8 mouse cellular contexts compared by ENCODE assay signal in genomic region chr8:71719928-71720457, GRCm38 (mm10). TPM values are rescaled to one million over a fixed set of nuclear protein-coding genes. Genes with fewer than 3 reads are reported as not detected.
DNase-seq lines count a peak whose midpoint lies in the region; ATAC-seq lines count a peak whose summit lies in the region.

No protein-coding gene starts in this region.

- peaks cover 24% of the 10 kb centered on the region for H3K4me1 ChIP-seq in hindbrain, embryonic 11.5 days (replicated peaks; ENCODE audit: control insufficient read depth, insufficient read depth, low read length)
- peaks cover 21% of the 10 kb centered on the region for H3K4me1 ChIP-seq in limb, embryonic 12.5 days (replicated peaks)
- H3K4me1 ChIP-seq in kidney, embryonic 16.5 days (ENCODE audit: insufficient read depth, low read length), result peaks cover 2% of the 10 kb centered on the region

- no peak overlapping the region for H3K4me3 ChIP-seq in hindbrain, embryonic 11.5 days (ENCODE audit: low read depth, low read length)
- no peak overlapping the region for H3K4me3 ChIP-seq in limb, embryonic 12.5 days (replicated peaks)
- H3K4me3 ChIP-seq in kidney, embryonic 16.5 days (ENCODE audit: low read length), result no peak overlapping the region

- peak; percentile 83 for ATAC-seq in hindbrain, embryonic 11.5 days (ENCODE audit: low FRiP score)
- peak; percentile 61 for ATAC-seq in limb, embryonic 12.5 days (ENCODE audit: insufficient number of reproducible peaks, insufficient read depth, low FRiP score, low TSS enrichment, low read depth)
- ATAC-seq in kidney, embryonic 16.5 days (ENCODE audit: low FRiP score, low TSS enrichment), result no peak

- 27% methylated on average over 7 of the region's 7 CpGs for WGBS in hindbrain, embryonic 11.5 days
- 28% methylated on average over 7 of the region's 7 CpGs for WGBS in limb, embryonic 12.5 days
- WGBS in kidney, embryonic 16.5 days, result 34% methylated on average over 7 of the region's 7 CpGs

- H3K27ac ChIP-seq in hindbrain, embryonic 11.5 days (ENCODE audit: low read depth, low read length), result no peak overlapping the region
- H3K27ac ChIP-seq in limb, embryonic 12.5 days, result no peak overlapping the region
- H3K27ac ChIP-seq in kidney, embryonic 16.5 days (ENCODE audit: low read length), result no peak overlapping the region

- H3K9me3 ChIP-seq in hindbrain, embryonic 11.5 days (ENCODE audit: control insufficient read depth, low read length), result no peaks in the 10 kb centered on the region
- no peaks in the 10 kb centered on the region for H3K9me3 ChIP-seq in limb, embryonic 12.5 days
- no peaks in the 10 kb centered on the region for H3K9me3 ChIP-seq in kidney, embryonic 16.5 days (ENCODE audit: low read length)

- peak; percentile 43 to 53 for DNase-seq in kidney, postnatal 4 days
- no peak for DNase-seq in kidney, postnatal 25 days
- peak; percentile 93 for DNase-seq in hindbrain, embryonic 11.5 days (ENCODE audit: low spot score)
- DNase-seq in right cerebral cortex, postnatal 36 days (ENCODE audit: low spot score in 2 of 2), result peak; percentile 73 to 76
- no peak for DNase-seq in gastrocnemius, adult 8-10 months (ENCODE audit: low spot score in 2 of 2)
- no peak for DNase-seq in kidney, postnatal 10 days

- H3K4me2 ChIP-seq in hindbrain, embryonic 11.5 days (replicated peaks; ENCODE audit: low read depth, low read length), result no peak overlapping the region
- no peak overlapping the region for H3K4me2 ChIP-seq in limb, embryonic 12.5 days
- H3K4me2 ChIP-seq in kidney, embryonic 16.5 days (replicated peaks; ENCODE audit: low read depth, low read length), result no peak overlapping the region

- H3K27me3 ChIP-seq in hindbrain, embryonic 11.5 days (ENCODE audit: control insufficient read depth, insufficient read depth, low read length), result no peaks in the 10 kb centered on the region; the same call in none of the 2 replicates
- peaks cover 38% of the 10 kb centered on the region for H3K27me3 ChIP-seq in limb, embryonic 12.5 days
- peaks cover 4% of the 10 kb centered on the region for H3K27me3 ChIP-seq in kidney, embryonic 16.5 days (ENCODE audit: insufficient read depth, low read length)

- no peak overlapping the region for H3K9ac ChIP-seq in hindbrain, embryonic 11.5 days (ENCODE audit: low read depth, low read length)
- H3K9ac ChIP-seq in limb, embryonic 12.5 days (replicated peaks), result no peak overlapping the region
- H3K9ac ChIP-seq in kidney, embryonic 16.5 days (replicated peaks; ENCODE audit: low read length), result no peak overlapping the region

- no peaks in the 10 kb centered on the region for H3K36me3 ChIP-seq in hindbrain, embryonic 11.5 days (ENCODE audit: control insufficient read depth, insufficient read depth, low read length)
- H3K36me3 ChIP-seq in limb, embryonic 12.5 days, result no peaks in the 10 kb centered on the region
- H3K36me3 ChIP-seq in kidney, embryonic 16.5 days (ENCODE audit: insufficient read depth, low read length), result no peaks in the 10 kb centered on the region

RNA-seq across cellular contexts. Expression of gene Fcho1, which starts 5.5 kb away (rescaled TPM):
- polyA plus RNA-seq in hindbrain, embryonic 11.5 days (2014; fragmentation: Nextera tagmentation; extraction: Ambion mirVana), result 13.6 and 15.0 TPM in 2 replicates
- 5.5 and 6.0 TPM in 2 replicates for polyA plus RNA-seq in limb, embryonic 12.5 days (2016; fragmentation: Nextera tagmentation; extraction: Ambion mirVana)
- total RNA-seq in gastrocnemius, adult 8-10 months (2022), result under 1 TPM in 2 of 4 experiments, not detected in 2; 0.08 to 0.65 TPM
- 8.6 and 8.7 TPM in 2 replicates for polyA plus RNA-seq in kidney, embryonic 16.5 days (2015; fragmentation: Nextera tagmentation; extraction: Ambion mirVana)

RNA-seq across cellular contexts. Expression of gene B3gnt3, which starts 18.4 kb away (rescaled TPM):
- polyA plus RNA-seq in hindbrain, embryonic 11.5 days (2014; fragmentation: Nextera tagmentation; extraction: Ambion mirVana), result 0.36 and 0.45 TPM in 2 replicates
- polyA plus RNA-seq in limb, embryonic 12.5 days (2016; fragmentation: Nextera tagmentation; extraction: Ambion mirVana), result 0.70 and 1.1 TPM in 2 replicates
- 1 to 10 TPM; 1.3 to 1.8 (median 1.5) TPM for total RNA-seq in gastrocnemius, adult 8-10 months (2022)
- 3.3 and 4.2 TPM in 2 replicates for polyA plus RNA-seq in kidney, embryonic 16.5 days (2015; fragmentation: Nextera tagmentation; extraction: Ambion mirVana)

RNA-seq across cellular contexts. Expression of gene Insl3, which starts 31.0 kb away (rescaled TPM):
- 0.35 and 0.37 TPM in 2 replicates for polyA plus RNA-seq in hindbrain, embryonic 11.5 days (2014; fragmentation: Nextera tagmentation; extraction: Ambion mirVana)
- polyA plus RNA-seq in limb, embryonic 12.5 days (2016; fragmentation: Nextera tagmentation; extraction: Ambion mirVana), result 0.54 and 0.64 TPM in 2 replicates
- total RNA-seq in gastrocnemius, adult 8-10 months (2022), result under 1 TPM in 1 of 4 experiments, not detected in 3; 0.54 TPM
- polyA plus RNA-seq in kidney, embryonic 16.5 days (2015; fragmentation: Nextera tagmentation; extraction: Ambion mirVana), result 1.3 and 7.7 TPM in 2 replicates

RNA-seq across cellular contexts. Expression of gene Jak3, which starts 43.9 kb away (rescaled TPM):
- polyA plus RNA-seq in hindbrain, embryonic 11.5 days (2014; fragmentation: Nextera tagmentation; extraction: Ambion mirVana), result 0.99 and 1.4 TPM in 2 replicates
- 3.8 and 4.4 TPM in 2 replicates for polyA plus RNA-seq in limb, embryonic 12.5 days (2016; fragmentation: Nextera tagmentation; extraction: Ambion mirVana)
- 1 to 10 TPM; 1.4 to 2.0 (median 1.6) TPM for total RNA-seq in gastrocnemius, adult 8-10 months (2022)
- 6.6 and 7.5 TPM in 2 replicates for polyA plus RNA-seq in kidney, embryonic 16.5 days (2015; fragmentation: Nextera tagmentation; extraction: Ambion mirVana)

RNA-seq across cellular contexts. Expression of gene Unc13a, which starts 48.4 kb away (rescaled TPM):
- polyA plus RNA-seq in hindbrain, embryonic 11.5 days (2014; fragmentation: Nextera tagmentation; extraction: Ambion mirVana), result 7.3 and 9.1 TPM in 2 replicates
- polyA plus RNA-seq in limb, embryonic 12.5 days (2016; fragmentation: Nextera tagmentation; extraction: Ambion mirVana), result 0.60 and 0.86 TPM in 2 replicates
- under 1 TPM in 3 of 4 experiments, not detected in 1; 0.10 to 0.21 (median 0.20) TPM for total RNA-seq in gastrocnemius, adult 8-10 months (2022)
- polyA plus RNA-seq in kidney, embryonic 16.5 days (2015; fragmentation: Nextera tagmentation; extraction: Ambion mirVana), result 0.55 and 0.94 TPM in 2 replicates

Comparison
In these comparisons a context has a peak if more than half of its experiments do, and no peak if none do; other contexts are left out.
1. DNase-seq: peak in kidney, postnatal 4 days (2 of 2), hindbrain, embryonic 11.5 days (single experiment) and right cerebral cortex, postnatal 36 days (2 of 2); none in kidney, postnatal 25 days (0 of 2), gastrocnemius, adult 8-10 months (0 of 2) and kidney, postnatal 10 days (single experiment).